Mouse (Mus musculus) macrophage (primary cell): ENCODE measurements around the gene Omt2a. TPM values are rescaled to one million over a fixed set of nuclear protein-coding genes. Genes with fewer than 3 reads are reported as not detected.
"Not testable (repeated sequence)": the region's sequence is repeated elsewhere in the genome, so short reads cannot be mapped to it uniquely, and the experiment has no call there.

Source experiments
- H3K27ac ChIP-seq: fragments of 350-480 bp; formaldehyde crosslinking; 2 replicates; pipeline ENCODE4 v1.9.0; 2021
- H3K36me3 ChIP-seq: fragments of 350-480 bp; formaldehyde crosslinking; 2 replicates; pipeline ENCODE4 v1.9.0; 2021; ENCODE audit errors: inconsistent target
- H3K4me3 ChIP-seq: fragments of 350-480 bp; formaldehyde crosslinking; 2 replicates; pipeline ENCODE4 v1.9.0; 2021; ENCODE audit errors: inconsistent target
- H3K79me2 ChIP-seq: fragments of 350-480 bp; formaldehyde crosslinking; 2 replicates; pipeline ENCODE4 v1.9.0; 2021; ENCODE audit errors: inconsistent target
- WGBS: methylation state at CpG from one replicate; pipeline ENCODE4 v1.1.7; 2026; ENCODE audit warnings: inconsistent platforms; ENCODE audit not compliant: missing documents; 5-methylcytosine and 5-hydroxymethylcytosine counted together
- polyA plus RNA-seq: library from polyadenylated mRNA; stranded (reverse); fragments of 250-400 nt; gene quantifications from 3 replicates; pipeline ENCODE4 v1.2.4, GENCODE M21; 2018; ENCODE audit warnings: inconsistent platforms
- total RNA-seq, 78 experiments: library from RNA; depleted of rRNA; stranded (reverse); fragments of 250-400 nt; gene quantifications; 1 replicate in 9 of 78; 2 replicates in 24 of 78; 3 replicates in 43 of 78; 4 replicates in 2 of 78; pipeline ENCODE4 v1.2.4; 2018; ENCODE audit warnings: inconsistent platforms in 56 of 78

The Omt2a gene
- total RNA-seq (2018; cell fraction: chromatin; rRNA removed), result not detected
- not detected for total RNA-seq (2018; cell fraction: cytosol; rRNA removed)
- not detected for total RNA-seq (2018; cell fraction: nucleus; rRNA removed)
- not detected in 3 replicates for polyA plus RNA-seq

- Histone ChIP-seq H3K36me3 (no peaks in the 10 kb centered on the region), H3K27ac (no peak within 1 kb of the TSS), H3K79me2 (no peaks in the 10 kb centered on the region), H3K4me3 (no peak within 1 kb of the TSS)
- 94% methylated on average over 2 of the region's 2 CpGs for WGBS
These were observed at the start of gene Omt2a for GRCm38 (mm10) chr9:78314696-78315095. Omt2a (minus strand) TSS chr9:78314796.

- H3K4me3 ChIP-seq, result no peak overlapping the region
- H3K36me3 ChIP-seq, result no peaks in the 10 kb centered on the region
- no peaks in the 10 kb centered on the region for H3K79me2 ChIP-seq
- H3K27ac ChIP-seq, result no peak overlapping the region
- 5% methylated on average over 6 of the region's 6 CpGs for WGBS
These were observed 48.8 kb upstream of the Omt2a start for GRCm38 (mm10) chr9:78363374-78363773.

- H3K4me3 ChIP-seq, result no peak overlapping the region
- H3K27ac ChIP-seq, result no peak overlapping the region
- 100% methylated on average over 1 of the region's 2 CpGs for WGBS
- H3K79me2 ChIP-seq, result no peaks in the 10 kb centered on the region
- no peaks in the 10 kb centered on the region for H3K36me3 ChIP-seq
These were observed 45.9 kb upstream of the Omt2a start for GRCm38 (mm10) chr9:78360484-78360872.

- Histone ChIP-seq H3K27ac (no peak overlapping the region), H3K4me3 (no peak overlapping the region), H3K79me2 (no peaks in the 10 kb centered on the region), H3K36me3 (no peaks in the 10 kb centered on the region)
- WGBS, result 93% methylated on average over 6 of the region's 6 CpGs
These were observed 45.3 kb upstream of the Omt2a start for GRCm38 (mm10) chr9:78359750-78360483.

GRCm38 (mm10) chr9:78358053-78358452, 43.5 kb upstream of the Omt2a start:
- Histone ChIP-seq H3K4me3 (no peak overlapping the region), H3K27ac (no peak overlapping the region), H3K36me3 (no peaks in the 10 kb centered on the region), H3K79me2 (no peaks in the 10 kb centered on the region)
- 15% methylated on average over 9 of the region's 9 CpGs for WGBS

GRCm38 (mm10) chr9:78355611-78356010, 41.0 kb upstream of the Omt2a start, which contains the start of gene Gsta2:
Gsta2 (minus strand) TSS chr9:78355788.
- WGBS, result 92% methylated on average over 7 of the region's 8 CpGs
- H3K4me3 ChIP-seq, result no peak within 1 kb of the TSS
- no peak within 1 kb of the TSS for H3K27ac ChIP-seq
- no peaks in the 10 kb centered on the region for H3K36me3 ChIP-seq
- H3K79me2 ChIP-seq, result no peaks in the 10 kb centered on the region

GRCm38 (mm10) chr9:78354665-78355578, 40.3 kb upstream of the Omt2a start:
- WGBS, result 93% methylated on average over 11 of the region's 11 CpGs
- Histone ChIP-seq H3K79me2 (no peaks in the 10 kb centered on the region), H3K36me3 (no peaks in the 10 kb centered on the region), H3K27ac (no peak overlapping the region), H3K4me3 (no peak overlapping the region)

- no peaks in the 10 kb centered on the region for H3K36me3 ChIP-seq
- no peak overlapping the region for H3K27ac ChIP-seq
- H3K4me3 ChIP-seq, result no peak overlapping the region
- WGBS, result 76% methylated on average over 6 of the region's 6 CpGs
- no peaks in the 10 kb centered on the region for H3K79me2 ChIP-seq
These were observed 37.1 kb upstream of the Omt2a start for GRCm38 (mm10) chr9:78351504-78352220.

- H3K36me3 ChIP-seq, H3K79me2 ChIP-seq, H3K27ac ChIP-seq, H3K4me3 ChIP-seq: not testable (repeated sequence)
These were observed 35.4 kb upstream of the Omt2a start for GRCm38 (mm10) chr9:78350007-78350406.

GRCm38 (mm10) chr9:78349141-78349540, 34.5 kb upstream of the Omt2a start:
- 78% methylated on average over 2 of the region's 3 CpGs for WGBS
- not testable (repeated sequence) for H3K4me3 ChIP-seq

GRCm38 (mm10) chr9:78348206-78349004, 33.8 kb upstream of the Omt2a start:
- not testable (repeated sequence) for H3K27ac ChIP-seq
- WGBS, result 72% methylated on average over 6 of the region's 6 CpGs

More at GRCm38 (mm10) chr9:78349141-78349540, 34.5 kb upstream of the Omt2a start:
- H3K36me3 ChIP-seq, H3K79me2 ChIP-seq, H3K27ac ChIP-seq: not testable (repeated sequence)

GRCm38 (mm10) chr9:78347004-78347403, 32.4 kb upstream of the Omt2a start:
- Histone ChIP-seq H3K36me3 (no peaks in the 10 kb centered on the region), H3K27ac (no peak overlapping the region), H3K79me2 (no peaks in the 10 kb centered on the region), H3K4me3 (no peak overlapping the region)
- 54% methylated on average over 3 of the region's 3 CpGs for WGBS

More at GRCm38 (mm10) chr9:78348206-78349004, 33.8 kb upstream of the Omt2a start:
- not testable (repeated sequence) for H3K4me3 ChIP-seq, H3K79me2 ChIP-seq, H3K36me3 ChIP-seq

GRCm38 (mm10) chr9:78345235-78345634, 30.6 kb upstream of the Omt2a start:
- WGBS, result 43% methylated on average over 1 of the region's 4 CpGs
- not testable (repeated sequence) for H3K27ac ChIP-seq, H3K36me3 ChIP-seq, H3K4me3 ChIP-seq, H3K79me2 ChIP-seq

GRCm38 (mm10) chr9:78343055-78343454, 28.5 kb upstream of the Omt2a start:
- WGBS, result 88% methylated on average over 9 of the region's 9 CpGs
- not testable (repeated sequence) for H3K4me3 ChIP-seq, H3K36me3 ChIP-seq, H3K79me2 ChIP-seq, H3K27ac ChIP-seq
